Mouse (Mus musculus) embryonic fibroblast, embryonic 13.5 days (primary cell): ENCODE data around the gene Crybg1.
"Not testable (repeated sequence)": the region's sequence is repeated elsewhere in the genome, so short reads cannot be mapped to it uniquely, and the experiment has no call there.

ENCODE experiments used
- CTCF ChIP-seq: IDR thresholded peaks from 2 replicates; pipeline ENCODE4 v1.5.1; 2011; ENCODE audit warnings: mild to moderate bottlenecking, control low read depth, low read length, moderate library complexity, borderline replicate concordance; ENCODE audit not compliant: insufficient read depth
- POLR2A ChIP-seq: IDR thresholded peaks from 2 replicates; pipeline ENCODE4 v1.6.1; 2011; ENCODE audit warnings: low read depth, mild to moderate bottlenecking, control low read depth, low read length, moderate library complexity

DNA sequence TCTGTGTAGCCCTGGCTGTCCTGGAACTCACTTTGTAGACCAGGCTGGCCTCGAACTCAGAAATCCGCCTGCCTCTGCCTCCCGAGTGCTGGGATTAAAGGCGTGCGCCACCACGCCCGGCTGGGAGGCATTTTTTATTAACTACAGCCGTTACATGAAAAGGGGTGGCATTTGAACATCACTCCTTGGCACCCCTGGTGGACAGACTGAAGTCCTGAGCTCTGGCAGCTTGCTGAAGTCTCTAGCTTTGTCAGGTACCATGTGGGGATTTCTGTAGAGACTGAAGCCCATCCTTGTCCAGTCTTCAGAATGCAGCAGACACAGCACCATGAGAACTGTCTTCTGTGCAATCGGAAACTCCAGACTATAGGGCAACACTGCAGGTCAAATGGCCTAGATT lies 222.9 kb downstream of the Crybg1 start:
- TF ChIP-seq POLR2A, CTCF: not testable (repeated sequence)
